Mouse (Mus musculus) testis, adult 2 months (tissue): ENCODE results near the gene Ip6k2.

Experiments
- CTCF ChIP-seq: fragments of 200-500 bp; IDR thresholded peaks from 2 replicates; pipeline ENCODE4 v1.5.1; 2012; ENCODE audit warnings: low read depth, mild to moderate bottlenecking, inconsistent platforms, low read length, moderate library complexity; ENCODE audit not compliant: control insufficient read depth, insufficient read depth, insufficient replicate concordance
- POLR2A ChIP-seq: fragments of 200-500 bp; IDR thresholded peaks from 2 replicates; pipeline ENCODE4 v1.6.1; 2012; ENCODE audit warnings: low read depth, mild to moderate bottlenecking, inconsistent platforms, low read length, moderate library complexity; ENCODE audit not compliant: control insufficient read depth

DNA sequence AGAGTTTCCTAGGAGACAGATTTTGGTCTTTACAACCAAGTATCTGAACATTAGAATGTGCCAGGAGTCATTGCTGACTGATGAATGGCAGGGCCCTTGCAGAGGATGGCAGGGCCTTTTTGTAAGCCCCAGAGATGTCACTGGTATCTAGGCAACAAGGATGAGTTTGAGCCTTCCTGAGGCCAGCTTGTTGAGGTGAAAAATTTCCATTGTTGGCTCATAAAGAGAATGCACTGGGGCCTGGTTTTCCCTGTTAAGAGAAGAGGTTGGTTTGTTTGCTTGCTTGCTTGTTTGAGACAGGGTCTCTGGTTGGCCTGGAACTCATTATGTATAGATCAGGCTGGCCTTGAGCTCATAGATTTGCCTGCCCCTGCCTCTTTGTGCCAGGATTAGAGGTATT lies 1.8 kb downstream of the Ip6k2 start:
- TF ChIP-seq CTCF (no peak), POLR2A (no peak)
